Mouse (Mus musculus) stomach, embryonic 14.5 days (tissue): Measurements from ENCODE around the gene Dexi. TPM values are rescaled to one million over a fixed set of nuclear protein-coding genes. Genes with fewer than 3 reads are reported as not detected.

ENCODE experiments used
- ATAC-seq: fragments of 200-750 bp; cut with Nextera tagmentation; 2 replicates; pipeline ENCODE4 v1.8.0; 2017; ENCODE audit warnings: low read depth, moderate TSS enrichment; ENCODE audit not compliant: insufficient number of reproducible peaks, insufficient read depth, low FRiP score
- H3K27ac ChIP-seq: fragments of 300-500 bp; sonication (generic); 2 replicates; pipeline ENCODE4 v1.5.1; 2014; ENCODE audit warnings: mild to moderate bottlenecking, low read length, moderate library complexity, mixed read lengths
- H3K27me3 ChIP-seq: fragments of 300-500 bp; sonication (generic); 2 replicates; pipeline ENCODE4 v1.6.1; 2014; ENCODE audit warnings: low read length, control low read depth, mixed read lengths; ENCODE audit not compliant: control insufficient read depth, insufficient read depth
- H3K36me3 ChIP-seq: fragments of 300-500 bp; sonication (generic); 2 replicates; pipeline ENCODE4 v1.6.1; 2014; ENCODE audit warnings: mild to moderate bottlenecking, control low read depth, low read length, moderate library complexity, mixed read lengths; ENCODE audit not compliant: control insufficient read depth, insufficient read depth
- H3K4me1 ChIP-seq: fragments of 300-500 bp; sonication (generic); 2 replicates; pipeline ENCODE4 v1.6.1; 2014; ENCODE audit warnings: low read length, control low read depth, mixed read lengths; ENCODE audit not compliant: control insufficient read depth, insufficient read depth
- H3K4me2 ChIP-seq: fragments of 300-500 bp; sonication (generic); replicated peaks from 2 replicates; pipeline ENCODE4 v1.6.1; 2014; ENCODE audit warnings: low read depth, low read length, control low read depth
- H3K4me3 ChIP-seq: fragments of 300-500 bp; sonication (generic); 2 replicates; pipeline ENCODE4 v1.5.1; 2014; ENCODE audit warnings: low read depth, low read length, control low read depth
- H3K9ac ChIP-seq: fragments of 300-500 bp; sonication (generic); replicated peaks from 2 replicates; pipeline ENCODE4 v1.6.1; 2014; ENCODE audit warnings: low read depth, mild to moderate bottlenecking, control low read depth, low read length, moderate library complexity, mixed read lengths
- H3K9me3 ChIP-seq: fragments of 300-500 bp; sonication (generic); 2 replicates; pipeline ENCODE4 v1.6.1; 2016; ENCODE audit warnings: low read depth, low read length, control low read depth; ENCODE audit not compliant: control insufficient read depth
- WGBS: fragments of 180-500 bp; shearing (Covaris S2); extraction: QIAGEN DNeasy Blood & Tissue Kit; methylation state at CpG from one replicate; pipeline ENCODE4 v1.1.7; 2014; 5-methylcytosine and 5-hydroxymethylcytosine counted together
- polyA plus RNA-seq: library from polyadenylated mRNA; unstranded; fragments of >200 nt; fragmentation: Nextera tagmentation; extraction: Ambion mirVana; gene quantifications from 2 replicates; pipeline ENCODE4 v1.2.1, GENCODE M21; 2014

Dexi gene
- polyA plus RNA-seq, 1 experiment from 2014 or later = 25.9 TPM

DNA sequence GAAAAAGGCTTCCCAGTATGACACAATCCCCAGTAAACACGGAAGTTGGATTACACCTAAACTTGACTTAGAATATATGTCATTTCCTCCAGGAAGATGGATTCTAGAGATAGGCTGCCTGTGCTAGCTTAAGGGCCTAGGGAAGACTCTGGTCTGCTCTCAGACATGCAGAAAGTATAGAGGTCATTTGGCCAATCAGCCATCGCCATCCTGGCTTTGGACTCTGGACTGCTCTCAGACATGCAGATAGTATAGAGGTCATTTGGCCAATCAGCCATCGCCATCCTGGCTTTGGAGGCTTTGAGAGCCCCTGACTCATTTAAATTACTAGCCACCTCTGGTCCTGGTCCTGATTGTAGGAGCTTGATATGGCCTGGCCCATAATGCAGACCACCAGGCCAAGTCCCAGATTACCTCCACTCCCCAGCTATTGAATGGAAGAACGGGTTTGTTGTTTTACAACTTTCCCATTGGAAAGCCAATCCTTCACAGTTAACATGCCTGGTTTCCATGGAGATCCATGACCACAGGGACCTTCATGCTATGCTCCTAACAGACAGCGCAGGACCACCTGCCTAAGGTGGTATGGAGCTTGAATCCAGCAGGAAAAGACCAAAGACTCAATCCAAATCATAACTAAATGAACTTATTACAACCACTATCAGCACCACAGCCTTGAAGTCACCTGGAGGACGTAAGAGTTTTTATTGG lies 88.8 kb downstream of the Dexi start:
- H3K9ac ChIP-seq = no peak overlapping the region
- no peaks in the 10 kb centered on the region for H3K4me1 ChIP-seq
- 77% methylated on average over 6 of the region's 6 CpGs for WGBS
- H3K27me3 ChIP-seq = no peaks in the 10 kb centered on the region
- H3K9me3 ChIP-seq = no peaks in the 10 kb centered on the region
- ATAC-seq = no peak
- no peaks in the 10 kb centered on the region for H3K36me3 ChIP-seq
- H3K4me3 ChIP-seq = no peak overlapping the region
- H3K27ac ChIP-seq = no peak overlapping the region
- no peak overlapping the region for H3K4me2 ChIP-seq

Other genes starting within 250 kb of the Dexi start
- 26.6 and 31.3 TPM in 2 replicates for gene Emp2, start 229.1 kb downstream of the Dexi start, polyA plus RNA-seq
- gene Tekt5, start 147.6 kb downstream of the Dexi start, polyA plus RNA-seq = 0.70 and 1.0 TPM in 2 replicates
- gene Nubp1, start 131.1 kb downstream of the Dexi start, polyA plus RNA-seq = 56.1 and 59.1 TPM in 2 replicates
- 11.4 and 16.0 TPM in 2 replicates for gene Tvp23a, start 95.7 kb downstream of the Dexi start, polyA plus RNA-seq
- 0.42 and 0.62 TPM in 2 replicates for gene Ciita, start 63.0 kb downstream of the Dexi start, polyA plus RNA-seq
- gene Clec16a, start 2.3 kb upstream of the Dexi start, polyA plus RNA-seq = 36.1 and 38.9 TPM in 2 replicates
- 11.3 and 11.4 TPM in 2 replicates for gene Socs1, start 242.5 kb upstream of the Dexi start, polyA plus RNA-seq
- not detected in 2 replicates for gene Tnp2, start 245.6 kb upstream of the Dexi start, polyA plus RNA-seq
- not detected in 2 replicates for gene Prm3, start 247.9 kb upstream of the Dexi start, polyA plus RNA-seq